Mouse (Mus musculus): Measurements from ENCODE around the gene Atp9a. TPM values are rescaled to one million over a fixed set of nuclear protein-coding genes. Genes with fewer than 3 reads are reported as not detected.

The Atp9a gene
- polyA plus RNA-seq, 1 experiment from 2014 or later: 13.8 TPM

- no peaks in the 10 kb centered on the region for H3K4me1 ChIP-seq (replicated peaks)
- H3K27ac ChIP-seq: no peak overlapping the region
- H3K4me3 ChIP-seq: no peak overlapping the region
- H3K9me3 ChIP-seq (replicated peaks): no peaks in the 10 kb centered on the region
- no peak overlapping the region for H3K9ac ChIP-seq
- no peaks in the 10 kb centered on the region for H3K36me3 ChIP-seq
- 83% methylated on average over 7 of the region's 7 CpGs for WGBS
- ATAC-seq (replicated peaks; ENCODE audit: insufficient number of reproducible peaks, insufficient read depth, low FRiP score, low read depth): no peak
- H3K27me3 ChIP-seq: no peaks in the 10 kb centered on the region
- H3K4me2 ChIP-seq: no peak overlapping the region
These were observed 79.0 kb downstream of the Atp9a start for GRCm38 (mm10) chr2:168663216-168663615.

- H3K9ac ChIP-seq: no peak overlapping the region
- H3K4me2 ChIP-seq: no peak overlapping the region
- WGBS: 63% methylated on average over 15 of the region's 15 CpGs
- no peaks in the 10 kb centered on the region for H3K27me3 ChIP-seq
- no peak overlapping the region for H3K4me3 ChIP-seq
- H3K9me3 ChIP-seq (replicated peaks): no peaks in the 10 kb centered on the region
- ATAC-seq (replicated peaks; ENCODE audit: insufficient number of reproducible peaks, insufficient read depth, low FRiP score, low read depth): no peak
- no peaks in the 10 kb centered on the region for H3K36me3 ChIP-seq
- H3K4me1 ChIP-seq (replicated peaks): 0 out of 2 replicates have a peak, but pooled peaks cover 2% of the 10 kb centered on the region
- H3K27ac ChIP-seq: no peak overlapping the region
These were observed 80.4 kb downstream of the Atp9a start for GRCm38 (mm10) chr2:168661802-168662201.

GRCm38 (mm10) chr2:168660344-168660743, 81.9 kb downstream of the Atp9a start:
- ATAC-seq (replicated peaks; ENCODE audit: insufficient number of reproducible peaks, insufficient read depth, low FRiP score, low read depth): no peak
- H3K27me3 ChIP-seq: no peaks in the 10 kb centered on the region; the same call in 1 of the 2 replicates
- H3K36me3 ChIP-seq: no peaks in the 10 kb centered on the region
- H3K4me1 ChIP-seq (replicated peaks): peaks cover 8% of the 10 kb centered on the region
- no peaks in the 10 kb centered on the region for H3K9me3 ChIP-seq (replicated peaks)
- H3K4me3 ChIP-seq: no peak overlapping the region
- H3K4me2 ChIP-seq: no peak overlapping the region
- no peak overlapping the region for H3K9ac ChIP-seq
- H3K27ac ChIP-seq: no peak overlapping the region
- WGBS: 54% methylated on average over 5 of the region's 5 CpGs

- H3K4me1 ChIP-seq (replicated peaks): peaks cover 18% of the 10 kb centered on the region
- H3K4me3 ChIP-seq: no peak overlapping the region
- no peak overlapping the region for H3K9ac ChIP-seq
- H3K27ac ChIP-seq: no peak overlapping the region
- WGBS: 64% methylated on average over 11 of the region's 11 CpGs
- H3K36me3 ChIP-seq: no peaks in the 10 kb centered on the region
- no peaks in the 10 kb centered on the region for H3K9me3 ChIP-seq (replicated peaks)
- H3K27me3 ChIP-seq: peaks cover under 1% of the 10 kb centered on the region; the same call in 1 of the 2 replicates
- ATAC-seq (replicated peaks; ENCODE audit: insufficient number of reproducible peaks, insufficient read depth, low FRiP score, low read depth): no peak
- H3K4me2 ChIP-seq: no peak overlapping the region
These were observed 83.7 kb downstream of the Atp9a start for GRCm38 (mm10) chr2:168658551-168658950.

GRCm38 (mm10) chr2:168656569-168657308, 85.5 kb downstream of the Atp9a start:
- WGBS: 44% methylated on average over 16 of the region's 16 CpGs
- ATAC-seq (replicated peaks; ENCODE audit: insufficient number of reproducible peaks, insufficient read depth, low FRiP score, low read depth): peak; percentile 77

GRCm38 (mm10) chr2:168654983-168655669, 87.1 kb downstream of the Atp9a start:
- Histone ChIP-seq H3K27ac (no peak overlapping the region), H3K4me3 (no peak overlapping the region), H3K4me2 (no peak overlapping the region), H3K27me3 (peaks cover 6% of the 10 kb centered on the region), H3K4me1 (replicated peaks) (peaks cover 18% of the 10 kb centered on the region), H3K9ac (no peak overlapping the region), H3K36me3 (no peaks in the 10 kb centered on the region; the same call in 1 of the 2 replicates), H3K9me3 (replicated peaks) (no peaks in the 10 kb centered on the region)
- WGBS: 55% methylated on average over 17 of the region's 17 CpGs
- no peak for ATAC-seq (replicated peaks; ENCODE audit: insufficient number of reproducible peaks, insufficient read depth, low FRiP score, low read depth)

More at GRCm38 (mm10) chr2:168656569-168657308, 85.5 kb downstream of the Atp9a start:
- H3K27me3 ChIP-seq: peaks cover 6% of the 10 kb centered on the region
- H3K9me3 ChIP-seq (replicated peaks): no peaks in the 10 kb centered on the region
- H3K4me3 ChIP-seq: no peak overlapping the region
- peak overlapping the region; percentile 32 for H3K27ac ChIP-seq
- no peak overlapping the region for H3K4me2 ChIP-seq
- H3K4me1 ChIP-seq (replicated peaks): peaks cover 18% of the 10 kb centered on the region
- no peak overlapping the region for H3K9ac ChIP-seq
- H3K36me3 ChIP-seq: no peaks in the 10 kb centered on the region; the same call in 1 of the 2 replicates

GRCm38 (mm10) chr2:168654482-168654881, 87.7 kb downstream of the Atp9a start:
- Histone ChIP-seq H3K4me3 (no peak overlapping the region), H3K27ac (no peak overlapping the region), H3K27me3 (peaks cover 8% of the 10 kb centered on the region), H3K4me1 (replicated peaks) (peaks cover 18% of the 10 kb centered on the region), H3K9ac (no peak overlapping the region), H3K9me3 (replicated peaks) (no peaks in the 10 kb centered on the region), H3K4me2 (no peak overlapping the region), H3K36me3 (no peaks in the 10 kb centered on the region; the same call in 1 of the 2 replicates)
- 57% methylated on average over 9 of the region's 9 CpGs for WGBS
- no peak for ATAC-seq (replicated peaks; ENCODE audit: insufficient number of reproducible peaks, insufficient read depth, low FRiP score, low read depth)

- no peaks in the 10 kb centered on the region for H3K9me3 ChIP-seq (replicated peaks)
- no peaks in the 10 kb centered on the region; the same call in 1 of the 2 replicates for H3K36me3 ChIP-seq
- H3K27me3 ChIP-seq: peaks cover 13% of the 10 kb centered on the region
- no peak for ATAC-seq (replicated peaks; ENCODE audit: insufficient number of reproducible peaks, insufficient read depth, low FRiP score, low read depth)
- whole genome bisulfite sequencing: 42% methylated on average over 7 of the region's 7 CpGs
- no peak overlapping the region for H3K4me2 ChIP-seq
- H3K4me3 ChIP-seq: no peak overlapping the region
- peaks cover 15% of the 10 kb centered on the region for H3K4me1 ChIP-seq (replicated peaks)
- no peak overlapping the region for H3K27ac ChIP-seq
- no peak overlapping the region for H3K9ac ChIP-seq
These were observed 90.5 kb downstream of the Atp9a start for GRCm38 (mm10) chr2:168651757-168652156.

GRCm38 (mm10) chr2:168648171-168648570, 94.0 kb downstream of the Atp9a start:
- no peak for ATAC-seq (replicated peaks; ENCODE audit: insufficient number of reproducible peaks, insufficient read depth, low FRiP score, low read depth)
- H3K27ac ChIP-seq: no peak overlapping the region
- H3K4me3 ChIP-seq: no peak overlapping the region
- H3K4me2 ChIP-seq: no peak overlapping the region
- H3K36me3 ChIP-seq: peaks cover 3% of the 10 kb centered on the region; the same call in 1 of the 2 replicates
- WGBS: 58% methylated on average over 8 of the region's 8 CpGs
- peaks cover 21% of the 10 kb centered on the region for H3K27me3 ChIP-seq
- H3K9ac ChIP-seq: no peak overlapping the region
- no peaks in the 10 kb centered on the region for H3K4me1 ChIP-seq (replicated peaks)
- H3K9me3 ChIP-seq (replicated peaks): no peaks in the 10 kb centered on the region

GRCm38 (mm10) chr2:168644855-168645254, 97.4 kb downstream of the Atp9a start:
- no peak for ATAC-seq (replicated peaks; ENCODE audit: insufficient number of reproducible peaks, insufficient read depth, low FRiP score, low read depth)
- 88% methylated on average over 6 of the region's 6 CpGs for WGBS
- no peak overlapping the region for H3K4me2 ChIP-seq
- no peak overlapping the region for H3K4me3 ChIP-seq
- H3K9me3 ChIP-seq (replicated peaks): no peaks in the 10 kb centered on the region
- H3K27me3 ChIP-seq: peaks cover 26% of the 10 kb centered on the region
- H3K9ac ChIP-seq: no peak overlapping the region
- no peak overlapping the region for H3K27ac ChIP-seq
- no peaks in the 10 kb centered on the region for H3K4me1 ChIP-seq (replicated peaks)
- H3K36me3 ChIP-seq: peaks cover 6% of the 10 kb centered on the region; the same call in 1 of the 2 replicates

GRCm38 (mm10) chr2:168643524-168644177, 98.6 kb downstream of the Atp9a start:
- Histone ChIP-seq H3K27me3 (peaks cover 26% of the 10 kb centered on the region; the same call in 1 of the 2 replicates), H3K4me3 (no peak overlapping the region), H3K9me3 (replicated peaks) (no peaks in the 10 kb centered on the region), H3K4me1 (replicated peaks) (no peaks in the 10 kb centered on the region), H3K9ac (no peak overlapping the region), H3K36me3 (peaks cover 6% of the 10 kb centered on the region; the same call in 1 of the 2 replicates), H3K27ac (no peak overlapping the region), H3K4me2 (no peak overlapping the region)
- ATAC-seq (replicated peaks; ENCODE audit: insufficient number of reproducible peaks, insufficient read depth, low FRiP score, low read depth): no peak
- 85% methylated on average over 20 of the region's 20 CpGs for WGBS

All from heart, embryonic 15.5 days (tissue).